Mouse (Mus musculus) lung, adult 18-20 months (tissue): Measurements from ENCODE around the gene Arl6ip4.

ENCODE experiments used
- DNase-seq, 2 experiments: peaks; one replicate each; pipeline ENCODE4 v3.0.0; 2022; ENCODE audit warnings: mixed read lengths in 2 of 2

The Arl6ip4 gene

DNA sequence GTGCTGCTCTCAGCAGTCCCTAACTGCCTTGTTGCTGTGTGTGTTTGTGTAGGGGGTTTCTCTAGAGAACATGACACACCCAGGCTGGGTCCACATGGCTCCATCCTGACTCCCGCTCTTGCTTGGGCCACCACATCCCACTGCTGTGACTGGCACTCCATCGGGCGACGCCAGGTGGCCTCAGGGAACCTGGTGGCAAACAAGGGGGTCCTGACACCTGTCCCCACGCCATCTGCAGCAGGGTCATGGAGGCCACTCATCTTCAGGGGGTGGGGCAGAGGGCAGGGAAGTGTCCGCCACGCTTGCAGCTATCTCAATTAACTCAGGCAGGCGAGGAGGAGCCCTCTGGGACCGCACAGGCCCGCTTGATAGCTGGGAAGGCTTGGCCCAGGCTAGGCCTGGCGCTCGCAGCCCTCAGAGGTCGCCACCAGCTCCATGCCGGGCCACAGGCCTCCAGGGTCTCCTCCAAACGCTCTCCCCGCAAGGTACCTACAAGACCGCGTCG is 20.8 kb upstream of the Arl6ip4 start:
- DNase-seq, result peak in 1 of 2 experiments; percentile 29

DNA sequence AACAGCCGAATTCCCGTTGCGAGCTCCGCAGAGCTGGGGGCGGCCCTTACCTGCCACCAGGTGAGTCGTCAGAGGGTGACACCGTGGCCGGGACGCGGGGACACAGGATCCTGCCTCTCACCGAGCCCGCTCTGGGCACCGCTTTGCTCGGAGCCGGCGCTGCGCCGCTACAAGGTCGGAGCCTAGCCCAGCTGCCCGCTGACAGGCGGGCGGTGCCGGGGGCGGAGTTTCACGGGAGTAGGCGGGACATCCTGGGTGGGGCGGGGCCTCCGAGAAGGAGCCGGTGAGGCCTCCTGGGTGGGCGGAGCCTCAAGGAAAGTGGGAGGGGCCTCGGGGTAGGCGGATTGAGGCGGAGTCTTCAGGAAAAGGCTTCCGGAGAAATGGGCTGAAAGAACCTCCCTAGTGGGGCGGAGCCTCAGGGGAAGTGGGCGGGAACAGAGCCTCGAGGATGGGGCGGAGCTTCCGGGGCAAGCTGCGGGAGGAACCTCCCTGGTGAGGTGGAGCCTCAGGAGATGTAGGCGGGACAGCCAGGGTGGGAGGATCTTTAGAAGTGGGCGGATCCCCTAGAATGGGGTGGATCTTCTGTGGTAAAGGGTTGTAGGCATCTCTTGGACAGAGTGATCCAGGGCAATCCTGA is 20.2 kb upstream of the Arl6ip4 start, which contains the start of gene Abcb9:
Gene Abcb9, minus strand, starts transcription at position 203 of the 637 bp plus-strand sequence.
- DNase-seq, result peak; percentile 99

DNA sequence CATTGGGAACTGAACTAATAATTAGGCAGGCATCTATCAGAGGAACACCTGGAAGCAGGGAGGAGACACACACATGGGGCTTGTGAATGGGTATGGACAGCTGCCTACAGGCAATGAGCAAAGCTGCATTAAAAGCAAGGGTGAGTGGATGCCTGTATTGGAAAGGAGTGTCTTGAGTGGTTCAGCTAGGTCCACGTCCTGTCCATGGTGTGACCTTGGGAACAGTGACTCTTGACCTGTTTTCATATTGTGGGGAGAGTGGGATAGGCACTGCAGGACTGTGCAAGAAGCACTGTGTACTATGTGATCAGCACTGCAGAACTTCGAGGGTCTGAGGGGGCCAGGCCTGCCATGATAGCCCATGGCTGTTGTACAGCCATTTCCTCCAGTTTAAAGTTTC is 17.0 kb upstream of the Arl6ip4 start:
- no peak for DNase-seq

DNA sequence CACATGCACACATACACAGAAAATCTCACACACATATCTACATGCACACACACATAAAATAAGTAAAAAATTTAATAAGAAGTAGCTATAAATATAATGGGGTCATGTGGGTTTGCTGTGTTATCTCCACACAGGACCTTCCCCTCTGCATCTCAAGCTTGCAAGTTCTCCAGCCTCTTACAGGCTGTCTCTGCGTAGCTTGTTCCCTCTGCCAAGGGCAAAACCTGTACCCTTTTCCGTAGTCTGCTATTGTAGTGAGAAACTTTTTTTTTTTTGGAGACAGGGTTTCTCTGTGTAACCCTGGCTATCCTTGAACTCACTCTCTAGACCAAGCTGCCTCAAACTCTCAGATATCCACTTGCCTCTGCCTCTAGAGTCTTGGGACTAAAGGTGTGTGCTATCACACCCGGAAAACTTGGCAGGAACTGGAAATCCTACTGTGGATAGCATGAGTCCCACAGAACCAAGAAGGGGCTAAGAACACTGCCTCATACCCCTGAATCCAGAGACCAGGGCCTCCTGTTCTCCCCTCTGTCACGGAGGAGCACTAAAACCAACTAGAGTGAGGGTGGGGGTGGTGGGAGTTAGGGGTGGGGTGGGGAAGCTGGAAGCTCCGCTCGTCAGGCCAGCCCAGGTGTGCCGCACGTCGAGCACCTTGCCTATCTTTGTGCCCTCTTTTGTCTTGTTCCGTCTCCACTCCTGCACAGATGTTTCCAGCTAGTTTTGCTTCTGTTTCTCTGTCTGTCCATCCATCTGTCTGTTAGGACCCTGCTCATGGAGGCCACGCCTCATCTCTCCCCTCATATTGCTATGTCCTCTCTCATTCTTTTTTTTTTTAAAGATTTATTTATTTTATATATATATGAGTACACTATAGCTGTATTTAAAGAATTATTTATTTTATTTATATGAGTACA is 15.5 kb upstream of the Arl6ip4 start:
- DNase-seq, result no peak

DNA sequence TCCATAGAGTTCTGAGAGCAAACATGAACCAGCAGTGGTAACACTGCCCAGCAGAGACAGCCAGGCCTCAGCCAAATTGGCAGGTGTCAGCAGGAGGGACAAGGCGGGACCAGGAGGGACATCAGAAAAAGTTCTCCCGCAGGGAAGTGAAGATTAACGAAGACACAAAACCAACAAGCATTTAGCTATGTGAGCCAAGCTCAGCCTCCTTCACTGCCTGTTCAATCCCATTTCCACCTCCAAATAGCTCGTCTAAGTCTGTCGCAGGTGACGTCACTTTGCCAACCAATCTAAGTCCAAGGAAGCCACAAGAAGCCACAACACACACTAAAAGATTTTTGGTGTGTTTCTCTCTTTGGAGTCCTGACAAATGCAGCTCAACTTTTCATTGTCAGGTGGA is 13.6 kb upstream of the Arl6ip4 start:
- no peak for DNase-seq

DNA sequence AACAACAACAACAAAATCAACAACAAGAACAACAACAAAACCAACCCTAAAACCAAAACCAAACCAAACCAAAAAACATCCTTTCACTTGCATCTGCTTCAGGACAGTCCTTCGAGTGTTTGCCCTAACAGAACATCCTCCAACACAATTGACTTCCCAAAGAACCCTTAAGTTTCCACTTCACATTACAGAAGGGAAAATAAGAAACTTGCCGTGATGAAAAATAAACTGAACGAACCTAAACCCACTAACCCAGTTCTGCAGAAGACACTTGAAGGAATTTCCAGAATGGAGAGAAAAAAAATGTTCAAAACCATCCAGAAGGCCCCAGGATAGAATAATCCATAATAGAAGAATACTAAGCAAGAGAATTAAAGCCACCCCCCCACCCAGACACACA is 12.9 kb upstream of the Arl6ip4 start:
- DNase-seq, result no peak

DNA sequence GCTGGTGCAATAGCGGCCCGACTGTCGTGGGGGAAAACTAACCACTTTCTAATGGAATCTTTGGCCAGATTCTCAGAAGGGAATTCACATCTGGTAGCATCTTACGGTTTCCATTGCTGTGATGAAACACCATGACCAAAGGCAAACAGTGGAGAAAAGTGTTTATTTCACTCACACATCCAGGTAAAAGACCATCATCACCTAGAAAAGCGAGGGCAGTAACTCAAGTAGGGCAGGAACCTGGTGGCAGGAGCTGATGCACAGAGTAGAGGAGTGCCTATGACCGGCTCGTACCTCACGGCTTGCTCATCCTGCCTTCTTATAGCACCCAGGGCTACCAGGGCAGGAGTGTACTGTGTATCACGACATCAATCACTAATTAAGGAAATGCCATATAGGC is 12.3 kb upstream of the Arl6ip4 start:
- DNase-seq, result no peak

DNA sequence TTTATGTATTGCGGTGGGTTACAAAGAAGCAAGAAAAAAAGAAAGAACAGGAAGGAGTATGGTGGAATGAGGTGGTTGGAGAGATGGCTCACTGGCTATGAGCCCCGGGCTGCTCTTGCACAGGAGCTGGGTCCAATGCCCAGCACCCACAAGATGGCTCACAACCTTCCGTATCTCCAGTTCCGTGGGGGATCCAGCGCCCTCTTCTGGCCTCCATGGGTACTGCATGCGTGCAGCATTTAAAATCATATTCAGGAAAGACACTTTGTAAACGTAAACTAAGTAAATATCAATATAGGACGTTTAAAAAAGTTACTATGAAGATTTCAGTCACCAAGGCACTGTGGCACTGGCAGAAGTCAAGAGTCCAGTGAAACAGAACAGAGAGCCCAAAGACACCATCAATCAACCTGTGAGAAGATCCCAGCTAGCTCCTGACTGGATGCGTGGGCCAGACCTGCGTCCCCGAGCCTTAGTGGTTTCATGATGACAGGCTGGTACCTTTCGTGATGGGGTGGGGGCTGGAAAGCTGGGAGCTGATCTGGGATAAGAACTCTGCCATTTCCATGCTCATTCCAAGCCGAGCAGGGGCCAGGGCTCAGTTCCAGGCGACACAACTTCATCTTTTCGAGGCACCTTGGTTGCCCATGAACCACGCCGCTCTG is 4.7 kb upstream of the Arl6ip4 start:
- DNase-seq, result peak in 1 of 2 experiments; percentile 52

DNA sequence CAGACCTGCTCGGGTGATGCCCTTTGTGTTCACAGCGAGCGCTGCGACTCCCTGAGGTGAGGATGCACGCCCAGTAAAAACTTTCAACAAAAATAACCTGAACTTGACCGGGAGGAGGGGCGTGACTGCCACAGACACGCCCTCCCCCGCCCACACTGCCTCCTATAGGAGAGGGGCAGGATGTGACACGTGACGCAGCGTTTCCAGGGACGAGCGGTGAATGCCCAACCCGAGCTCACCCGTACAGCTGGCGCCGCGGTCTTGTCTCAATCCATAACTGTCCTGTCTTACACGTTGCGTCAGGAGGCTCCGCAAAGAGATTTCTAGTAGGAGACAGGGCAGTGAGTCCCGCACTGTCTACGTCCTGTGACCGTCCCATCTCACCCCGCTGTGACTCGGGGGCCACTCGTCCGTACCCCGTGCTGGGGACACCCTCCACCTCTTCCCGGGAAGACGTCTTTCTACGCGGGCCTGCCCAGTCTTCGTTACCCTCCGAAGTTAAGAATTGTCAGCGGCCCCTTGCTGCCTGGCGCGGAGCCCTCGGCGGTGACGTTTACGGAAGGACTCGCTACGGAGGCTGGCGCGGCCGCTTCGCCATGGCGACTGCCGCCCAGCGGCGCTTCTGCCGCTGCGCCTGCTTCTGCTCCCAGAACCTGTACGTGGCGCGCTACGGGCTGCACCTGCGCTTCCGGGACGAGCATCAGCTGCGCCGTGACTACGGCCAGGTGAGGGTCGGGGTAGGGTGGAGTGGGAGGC is 4.0 kb upstream of the Arl6ip4 start, which contains the start of gene Ogfod2:
Gene Ogfod2, plus strand, starts transcription at position 556 of the 756 bp plus-strand sequence.
- peak; percentile 95 to 97 for DNase-seq

DNA sequence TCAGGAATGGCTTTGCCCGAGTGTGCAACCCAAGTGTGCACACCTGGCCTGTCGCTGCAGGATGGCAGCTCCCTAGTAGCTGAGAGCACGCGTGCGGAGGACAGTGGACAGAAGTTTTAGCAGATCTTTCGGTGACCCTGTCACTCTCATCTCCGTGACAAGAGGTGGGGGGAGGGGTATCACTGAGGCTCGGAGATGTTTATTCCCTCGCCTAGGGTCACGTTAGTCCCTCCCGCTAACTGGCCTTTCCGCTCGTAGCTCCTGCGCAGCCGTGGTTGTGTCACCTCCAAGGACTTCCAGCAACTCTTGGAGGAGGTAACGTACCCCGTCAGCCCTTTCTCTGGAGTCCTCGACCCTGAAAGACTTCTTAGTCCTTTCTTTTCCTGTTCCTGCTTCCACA is 3.4 kb upstream of the Arl6ip4 start:
- peak; percentile 32 to 46 for DNase-seq

DNA sequence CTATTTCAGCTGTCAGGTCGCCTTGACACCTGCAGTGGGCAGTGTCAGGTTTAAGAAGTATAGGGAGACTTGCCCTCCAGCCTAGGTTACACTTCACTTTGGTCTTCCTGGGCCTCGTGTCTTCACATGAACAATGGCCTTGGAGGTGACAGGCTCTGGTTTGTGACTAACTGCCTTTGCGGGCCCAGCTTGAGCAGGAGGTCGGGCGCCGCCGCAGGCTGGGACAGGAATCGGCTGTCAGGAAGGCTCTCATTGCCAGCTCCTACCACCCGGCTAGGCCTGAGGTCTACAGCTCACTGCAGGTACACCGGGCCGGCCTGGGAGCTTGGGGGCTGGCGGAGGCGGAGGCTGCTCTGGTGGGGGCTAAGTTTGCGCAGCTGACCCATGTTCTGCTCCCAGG is 2.9 kb upstream of the Arl6ip4 start:
- peak; percentile 48 to 58 for DNase-seq

DNA sequence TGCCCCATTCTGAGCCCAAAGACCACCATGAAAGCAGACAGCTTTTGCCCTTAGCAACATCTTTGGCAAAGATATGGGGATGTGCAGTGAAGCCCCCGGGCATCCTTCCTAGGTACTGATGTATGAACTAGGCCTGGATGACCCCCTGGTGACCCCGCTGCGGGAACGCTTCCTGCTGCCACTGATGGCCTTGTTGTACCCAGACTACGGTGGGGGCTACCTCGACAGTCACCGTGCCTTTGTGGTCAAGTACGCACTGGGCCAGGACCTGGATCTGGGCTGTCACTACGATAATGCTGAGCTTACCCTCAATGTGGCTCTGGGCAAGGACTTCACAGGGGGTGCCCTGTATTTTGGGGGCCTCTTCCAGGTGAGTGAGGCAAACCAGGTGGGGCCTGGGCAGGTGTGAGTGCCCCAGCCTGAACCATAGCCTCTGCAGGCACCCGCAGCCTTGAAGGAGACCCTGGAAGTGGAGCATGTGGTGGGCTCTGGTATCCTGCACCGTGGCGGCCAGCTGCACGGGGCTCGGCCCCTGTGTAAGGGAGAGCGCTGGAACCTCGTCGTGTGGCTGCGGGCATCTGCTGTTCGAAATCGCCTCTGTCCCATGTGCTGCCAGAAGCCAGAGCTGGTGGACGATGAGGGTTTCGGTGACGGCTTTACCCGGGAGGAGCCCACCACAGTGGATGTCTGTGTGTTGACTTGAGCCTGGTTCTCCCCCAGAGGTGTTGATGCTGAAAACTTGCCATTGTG is 1.4 kb upstream of the Arl6ip4 start:
- DNase-seq, result no peak

DNA sequence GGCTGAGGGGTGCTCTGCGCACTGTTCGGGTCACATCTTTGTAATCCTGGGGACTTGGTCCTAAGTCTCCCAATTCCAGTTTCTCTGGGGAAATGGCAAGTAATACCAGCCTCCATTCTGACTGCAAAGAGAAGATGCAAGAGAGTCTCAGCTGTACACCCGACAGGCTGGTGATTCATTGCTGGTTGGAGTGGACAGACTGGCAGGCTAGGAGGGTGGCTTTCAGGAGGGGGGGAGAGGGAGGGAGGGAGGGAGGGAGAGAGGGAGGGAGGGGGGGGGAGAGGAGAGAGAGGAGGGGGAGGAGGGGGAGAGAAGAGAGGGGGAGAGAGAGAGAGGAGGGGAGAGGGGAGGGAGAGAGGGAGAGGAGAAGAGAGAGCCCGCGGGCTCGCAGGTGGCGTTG is 358 bp upstream of the Arl6ip4 start:
- DNase-seq, result no peak

DNA sequence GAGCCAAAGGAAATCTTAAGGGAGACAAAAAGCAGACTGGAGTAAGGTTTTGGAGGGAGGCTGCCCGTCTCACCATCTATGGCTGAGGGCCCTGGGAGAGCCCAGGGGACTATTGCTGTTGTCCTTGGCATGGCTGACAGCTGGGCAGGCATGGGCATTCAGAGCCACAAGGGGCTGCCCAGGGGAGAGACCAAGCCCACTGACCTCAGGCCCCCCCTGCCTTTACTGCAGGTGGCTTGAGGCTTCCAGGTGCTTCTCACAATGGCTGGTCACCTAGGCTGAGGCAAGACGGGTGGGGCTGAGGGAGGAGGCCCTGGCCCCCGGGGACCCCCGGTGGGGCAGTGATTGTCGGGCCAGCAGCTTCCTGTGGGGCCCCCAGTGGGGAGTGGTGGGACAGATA is 3.3 kb downstream of the Arl6ip4 start:
- DNase-seq, result no peak

DNA sequence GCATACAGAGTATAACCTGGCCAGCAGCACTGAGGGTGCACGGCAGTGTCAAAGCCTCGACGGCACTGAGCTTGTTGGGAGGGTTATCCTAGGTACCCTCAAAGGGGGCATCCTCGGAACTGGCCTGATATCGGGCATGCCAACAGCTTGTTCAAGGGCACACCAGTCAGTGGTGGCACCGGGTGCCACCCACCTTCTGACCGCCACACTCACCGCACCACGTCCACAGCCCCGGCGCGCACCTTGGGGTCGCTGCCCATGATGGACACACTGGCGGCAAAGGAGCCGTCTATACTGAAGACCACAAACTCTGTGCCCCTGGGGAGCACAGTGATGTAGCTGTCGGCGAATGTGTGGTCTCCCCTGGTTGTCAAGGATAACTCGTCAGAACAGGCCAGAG is 6.5 kb downstream of the Arl6ip4 start:
- DNase-seq, result no peak

DNA sequence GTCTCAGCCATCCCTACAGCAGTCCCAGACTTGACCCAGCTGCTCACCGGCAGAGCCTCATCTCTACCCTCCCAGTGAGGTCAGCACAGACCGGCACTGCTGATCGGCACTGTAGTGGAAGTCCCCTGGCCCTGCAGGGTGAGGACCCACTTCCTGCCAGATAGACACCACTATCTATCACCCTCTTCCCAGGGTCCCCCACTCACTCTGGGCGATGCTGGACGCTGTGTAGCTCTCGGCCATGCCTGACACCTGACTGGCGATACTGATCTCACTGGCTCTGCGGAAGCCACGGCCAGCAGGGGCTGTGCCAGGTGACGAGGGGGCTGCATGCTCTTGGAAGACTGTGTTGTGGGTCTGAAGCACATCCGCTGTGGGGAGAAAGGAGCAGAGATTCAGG is 9.2 kb downstream of the Arl6ip4 start:
- DNase-seq, result no peak

DNA sequence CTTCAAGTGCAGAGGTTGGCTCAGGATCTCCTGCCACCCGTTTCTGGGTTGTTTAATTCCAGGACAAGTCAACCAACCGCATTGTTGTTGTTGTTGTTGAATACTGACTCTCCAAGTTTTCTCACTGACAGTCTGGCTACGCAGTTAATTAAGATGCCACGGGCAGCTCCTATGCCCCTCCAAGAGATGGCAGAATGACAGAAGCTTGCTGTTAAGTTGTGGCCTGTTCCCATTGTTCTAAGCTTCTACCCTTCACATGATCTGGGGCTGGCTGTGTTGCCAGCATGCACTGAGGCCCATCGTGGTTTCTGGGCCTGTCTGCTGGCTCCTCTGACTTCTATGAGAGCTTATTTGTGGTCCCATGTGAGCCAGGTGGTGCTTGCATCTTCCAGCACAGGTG is 18.4 kb downstream of the Arl6ip4 start:
- no peak for DNase-seq

DNA sequence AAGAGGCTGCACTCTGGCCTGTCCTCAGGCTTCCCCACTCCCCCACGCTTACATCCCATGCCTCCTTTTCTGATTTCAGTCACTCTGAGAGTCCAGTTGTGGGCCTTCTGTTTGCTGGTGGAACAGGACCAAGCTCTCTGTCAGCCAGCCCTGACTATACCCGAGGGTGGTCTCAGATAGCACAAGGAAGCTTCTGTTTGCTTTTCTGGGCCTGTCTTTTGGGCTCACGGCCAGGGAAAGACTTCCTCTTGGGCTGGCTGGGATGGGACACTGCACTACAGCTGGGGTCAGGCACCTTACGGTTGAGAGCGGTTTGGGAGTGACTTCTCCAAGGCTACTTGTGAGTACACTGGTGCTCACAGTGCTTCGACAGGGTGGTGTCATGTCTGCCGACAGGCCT is 22.2 kb downstream of the Arl6ip4 start:
- peak in 1 of 2 experiments; percentile 30 for DNase-seq

DNA sequence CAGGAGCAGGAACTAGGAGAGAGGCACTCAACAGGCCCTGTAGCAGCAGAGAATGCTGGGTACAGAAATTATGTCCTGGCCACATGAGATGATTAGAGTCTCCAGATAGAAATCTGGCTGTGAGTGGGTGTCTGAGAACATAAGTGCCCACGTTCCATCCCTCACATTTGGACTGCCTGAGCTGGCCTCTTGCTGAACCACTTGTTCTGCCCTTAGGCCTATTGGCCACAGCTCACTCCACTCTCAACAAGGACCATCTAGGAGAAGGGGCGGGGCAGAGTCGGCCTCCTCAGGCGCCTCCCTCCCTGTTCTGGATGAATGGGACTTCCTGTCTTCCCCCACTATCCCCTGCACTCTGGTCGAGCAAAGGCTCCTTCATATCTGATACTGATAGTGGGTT is 33.1 kb downstream of the Arl6ip4 start:
- DNase-seq, result peak; percentile 83 to 87

DNA sequence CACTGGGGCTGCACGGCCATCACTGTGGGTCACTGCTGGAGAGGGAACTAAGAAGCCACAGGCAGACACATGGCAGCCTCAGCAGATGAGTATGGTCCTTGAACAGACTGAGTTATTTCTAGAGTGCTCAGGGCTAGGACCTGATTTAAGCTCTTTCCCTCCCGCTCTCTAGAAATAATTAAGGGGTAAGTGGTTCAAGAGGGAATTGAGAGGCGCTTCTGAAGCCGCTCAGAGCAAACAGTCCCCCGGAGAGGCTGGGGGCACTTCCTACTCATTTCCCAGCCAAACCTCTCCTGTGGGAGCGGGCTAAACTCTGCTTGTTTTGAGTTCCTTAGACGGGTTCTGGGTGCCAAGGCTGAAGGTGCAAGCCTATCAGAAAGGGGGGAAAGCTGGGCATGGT is 35.0 kb downstream of the Arl6ip4 start:
- peak; percentile 40 to 65 for DNase-seq

DNA sequence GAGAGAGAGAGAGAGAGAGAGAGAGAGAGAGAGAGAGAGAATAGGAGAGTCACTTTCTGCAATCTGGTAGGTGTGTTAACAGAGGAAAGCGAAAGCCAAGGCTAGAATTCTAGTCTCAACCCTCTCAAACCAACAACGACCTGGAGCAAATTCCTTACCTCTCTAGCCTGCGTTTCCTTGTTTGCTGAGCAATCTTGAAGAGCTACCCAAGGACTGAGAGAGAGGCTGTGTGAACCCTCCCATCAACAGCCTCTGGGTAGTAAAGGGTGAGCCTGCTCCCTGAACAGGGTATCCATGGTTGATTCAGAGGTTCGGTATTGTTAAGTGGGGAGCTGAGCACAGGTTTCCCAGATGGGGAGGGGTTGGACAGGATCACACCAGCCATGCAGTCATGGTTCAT is 36.8 kb downstream of the Arl6ip4 start:
- peak in 1 of 2 experiments; percentile 66 for DNase-seq

DNA sequence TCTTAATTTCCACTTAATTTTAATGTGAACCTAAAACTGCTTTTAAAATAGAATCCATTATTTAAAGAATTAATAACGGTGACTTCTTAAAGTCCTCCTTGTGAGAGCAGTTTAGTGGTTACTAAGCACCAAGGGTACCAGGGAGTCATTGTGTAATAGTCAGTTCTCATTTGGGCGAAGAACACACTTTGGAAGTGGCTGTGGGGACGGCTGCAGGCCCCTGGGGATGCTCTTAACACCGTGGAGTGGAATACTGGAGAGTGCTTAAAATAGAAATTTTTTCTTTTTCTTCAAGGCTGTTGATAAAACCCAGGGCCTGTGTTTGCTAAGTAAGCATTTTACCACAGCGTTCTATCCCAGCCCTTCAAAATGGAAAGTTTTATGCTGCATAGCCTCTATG is 40.1 kb downstream of the Arl6ip4 start:
- DNase-seq, result peak; percentile 51 to 56
